Mouse (Mus musculus) liver (tissue): Measurements from ENCODE around the gene Adh6a.
"Not testable (repeated sequence)": the region's sequence is repeated elsewhere in the genome, so short reads cannot be mapped to it uniquely, and the experiment has no call there.

ENCODE experiments used
- DNase-seq: peaks from one replicate; pipeline ENCODE4 v3.0.0-alpha.2; 2020; ENCODE audit warnings: mixed read lengths

Adh6a gene

GRCm38 (mm10) chr3:138325466-138325865 lies 12.4 kb downstream of the Adh6a start:
- DNase-seq, result no peak

DNA sequence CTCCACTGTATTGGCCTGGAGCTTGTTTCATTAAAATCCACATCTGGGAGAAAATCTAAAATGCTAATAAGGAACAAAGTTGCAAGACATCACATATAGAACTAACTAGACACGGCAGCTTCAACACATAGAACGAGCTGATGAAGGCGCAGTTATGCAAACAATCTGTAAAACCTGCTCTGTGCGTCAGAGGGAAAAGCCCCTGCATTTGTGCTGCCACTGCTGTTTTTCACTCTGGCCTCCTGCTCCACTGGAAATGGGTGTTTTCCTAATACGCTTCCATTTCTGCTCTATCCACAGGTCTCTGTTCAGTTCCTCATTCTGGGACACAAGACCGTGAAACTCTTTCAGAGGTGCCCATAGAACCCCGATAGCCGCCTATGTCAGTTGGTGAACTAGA lies 20.8 kb downstream of the Adh6a start:
- DNase-seq, result no peak

DNA sequence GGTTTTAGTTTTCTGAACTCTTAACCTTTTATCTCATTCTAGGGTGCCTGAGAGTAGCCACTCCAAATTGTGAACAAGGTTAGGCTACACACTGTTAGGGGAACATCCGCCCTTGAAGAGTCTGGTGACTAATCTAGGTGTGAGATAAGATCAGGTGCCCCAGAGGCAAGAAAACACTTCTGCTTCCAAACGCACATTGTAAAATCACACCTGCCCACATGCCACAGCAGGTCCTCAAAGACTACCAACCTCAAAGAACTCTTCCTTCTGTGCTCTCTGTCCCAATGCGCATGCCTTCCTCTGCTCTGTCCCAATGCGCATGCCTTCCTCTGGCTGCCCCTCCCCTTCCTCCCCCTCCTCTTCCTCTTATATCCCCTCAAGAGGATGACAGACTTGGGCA lies 21.2 kb downstream of the Adh6a start:
- DNase-seq, result no peak

DNA sequence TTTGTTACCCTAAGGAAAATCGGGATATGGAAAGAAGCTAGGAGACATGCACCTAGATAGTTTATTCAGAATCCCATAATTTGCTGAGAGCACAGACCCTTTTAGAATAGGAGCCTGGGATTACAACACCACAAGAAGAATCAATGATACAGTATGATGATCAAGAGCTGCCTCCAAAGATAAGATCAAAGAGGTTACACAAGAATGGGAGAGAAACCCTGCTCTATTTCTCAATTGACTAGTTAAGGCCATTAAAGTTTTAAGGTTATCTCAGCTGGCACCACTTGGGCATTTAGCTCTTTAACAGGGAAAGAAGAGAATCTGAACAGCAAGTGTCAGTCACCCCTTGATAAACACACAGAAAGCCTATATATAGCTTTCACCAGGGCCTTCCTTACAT lies 22.5 kb downstream of the Adh6a start:
- no peak for DNase-seq

DNA sequence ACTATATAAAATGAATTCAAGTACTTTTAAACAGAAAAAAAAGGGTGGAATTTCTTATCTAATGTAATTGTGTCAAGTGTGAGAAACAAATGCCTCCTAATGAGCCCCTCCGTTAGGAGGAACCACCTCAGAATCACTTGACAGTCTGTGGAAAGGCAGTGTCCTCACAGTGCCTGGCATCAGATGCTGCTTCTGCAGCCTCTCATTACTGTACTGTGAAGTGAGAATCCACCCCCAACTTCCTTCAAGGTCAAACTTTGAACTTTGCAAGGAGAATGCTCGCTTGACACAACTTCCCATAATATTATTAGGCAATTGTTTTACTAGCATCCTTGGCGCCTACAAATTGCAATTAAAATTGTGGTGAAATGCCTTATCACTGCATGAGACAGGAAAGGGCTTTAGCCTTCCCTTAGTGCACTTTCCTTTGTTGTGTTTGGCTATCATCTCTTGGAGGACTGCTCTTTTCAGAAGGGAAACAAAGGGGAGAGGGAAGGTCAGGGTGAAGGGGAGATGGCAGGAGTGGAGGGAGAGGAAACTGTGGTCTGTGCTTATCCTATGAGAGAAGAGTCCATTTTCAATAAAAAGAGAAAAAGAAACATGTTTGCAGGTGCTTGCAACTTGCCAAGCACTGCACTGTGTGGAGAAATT lies 23.1 kb downstream of the Adh6a start:
- no peak for DNase-seq

DNA sequence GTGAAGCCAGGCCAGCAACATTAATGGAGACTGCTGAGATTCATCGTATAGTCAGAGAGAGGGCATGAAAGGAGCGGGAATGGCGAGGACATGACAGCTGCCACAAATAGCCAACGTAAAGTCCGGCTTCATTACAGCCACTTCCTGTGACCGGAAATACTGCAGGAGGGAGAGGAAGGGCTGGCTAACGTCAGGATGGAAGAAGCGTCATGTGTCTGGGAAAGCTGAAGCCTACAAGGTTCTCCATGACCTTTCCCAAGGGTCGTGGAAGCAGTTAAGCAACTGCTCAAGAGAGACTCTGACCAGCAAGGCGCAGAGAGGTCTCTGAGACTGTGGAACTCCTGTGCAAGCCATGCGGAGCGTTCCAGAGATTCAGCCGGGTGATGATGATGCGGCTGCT lies 28.4 kb downstream of the Adh6a start, which contains the start of gene Adh6b:
TSS of gene Adh6b (plus strand) at position 305 of the 400 bp plus-strand sequence.
- DNase-seq, result no peak

DNA sequence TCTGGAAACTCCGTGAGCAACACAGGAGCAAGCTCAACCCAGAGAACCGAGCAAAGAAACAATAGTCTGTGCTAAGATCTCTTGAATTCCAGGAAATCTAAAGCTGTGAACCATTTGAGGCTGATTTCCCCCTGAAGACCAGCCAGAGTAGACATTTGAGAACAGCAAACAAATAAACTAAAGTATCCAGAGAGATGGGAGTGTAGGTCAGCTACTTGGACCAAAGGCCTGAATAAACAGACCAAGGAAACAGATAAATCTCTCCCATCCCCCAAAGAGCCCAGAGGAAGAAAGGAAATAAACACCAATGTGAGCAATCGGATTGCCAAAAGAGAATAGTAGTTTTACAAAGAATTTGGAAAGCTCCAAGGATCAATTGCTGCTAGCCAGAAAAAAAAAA lies 34.0 kb downstream of the Adh6a start:
- no peak for DNase-seq

GRCm38 (mm10) chr3:138352012-138352809 lies 39.1 kb downstream of the Adh6a start:
- DNase-seq, result no peak

- no peak for DNase-seq
These were observed 45.8 kb downstream of the Adh6a start for GRCm38 (mm10) chr3:138358856-138359255.

DNA sequence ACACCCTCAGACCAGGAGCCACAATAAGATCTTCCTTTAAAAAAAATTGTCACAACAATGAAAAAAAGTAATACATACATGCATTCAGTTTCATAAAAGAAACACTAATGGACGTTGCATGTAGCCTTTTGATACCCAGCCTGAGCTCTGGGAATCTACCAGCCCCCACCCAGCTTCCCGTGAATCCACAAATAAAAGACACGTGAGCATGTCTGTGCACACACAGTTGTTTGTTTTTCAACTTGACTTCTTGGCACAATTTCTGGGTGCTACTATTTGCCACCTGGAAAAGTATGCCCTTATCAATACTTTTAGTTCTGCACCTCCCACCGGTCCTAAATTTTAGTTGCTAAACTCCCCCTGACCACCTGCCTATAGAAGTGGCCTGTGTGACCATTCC lies 47.6 kb downstream of the Adh6a start:
- DNase-seq, result no peak

GRCm38 (mm10) chr3:138362920-138363319 lies 49.8 kb downstream of the Adh6a start:
- no peak for DNase-seq

- DNase-seq, result no peak
These were observed 53.1 kb downstream of the Adh6a start for GRCm38 (mm10) chr3:138366181-138366580.

DNA sequence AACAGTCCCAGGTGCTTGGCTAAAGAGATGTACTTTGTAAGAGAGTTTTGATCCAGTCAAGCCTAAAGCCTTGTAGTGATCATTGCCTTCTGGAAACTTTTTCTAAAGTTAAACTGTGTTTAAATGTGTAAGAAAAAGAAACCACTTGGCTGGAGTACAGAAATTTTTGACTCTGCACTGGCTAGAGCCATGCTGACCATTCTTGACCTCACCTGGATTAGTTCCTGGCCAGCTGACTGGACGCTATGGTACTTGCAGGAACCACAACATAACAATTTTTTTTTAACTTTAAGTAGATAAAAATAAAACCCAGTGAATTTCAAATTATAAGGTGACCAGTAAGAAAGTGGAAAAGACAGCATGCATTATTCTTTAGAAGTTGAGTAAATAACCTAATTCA lies 56.5 kb downstream of the Adh6a start:
- DNase-seq, result no peak

- not testable (repeated sequence) for DNase-seq
These were observed 57.2 kb downstream of the Adh6a start for GRCm38 (mm10) chr3:138370289-138370688.

DNA sequence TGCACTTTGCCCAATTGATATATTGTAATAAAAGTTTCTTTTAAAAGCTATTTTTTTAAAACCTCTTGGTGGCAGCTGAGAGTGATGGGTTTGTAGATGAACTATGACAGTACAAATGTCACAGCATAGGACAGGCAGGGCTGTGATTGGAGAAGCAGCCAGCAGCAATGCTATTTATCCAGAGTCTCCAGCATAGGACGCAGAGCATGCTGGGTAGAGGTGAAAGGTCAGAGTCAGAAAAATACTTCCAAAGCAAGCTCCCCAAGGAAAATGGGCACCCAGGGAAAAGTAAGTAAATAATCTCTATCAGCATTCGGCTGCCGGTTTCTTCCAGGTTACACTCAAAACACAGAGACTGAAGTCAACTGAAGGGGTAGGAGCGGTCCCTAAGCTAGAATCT lies 60.8 kb downstream of the Adh6a start:
- no peak for DNase-seq

DNA sequence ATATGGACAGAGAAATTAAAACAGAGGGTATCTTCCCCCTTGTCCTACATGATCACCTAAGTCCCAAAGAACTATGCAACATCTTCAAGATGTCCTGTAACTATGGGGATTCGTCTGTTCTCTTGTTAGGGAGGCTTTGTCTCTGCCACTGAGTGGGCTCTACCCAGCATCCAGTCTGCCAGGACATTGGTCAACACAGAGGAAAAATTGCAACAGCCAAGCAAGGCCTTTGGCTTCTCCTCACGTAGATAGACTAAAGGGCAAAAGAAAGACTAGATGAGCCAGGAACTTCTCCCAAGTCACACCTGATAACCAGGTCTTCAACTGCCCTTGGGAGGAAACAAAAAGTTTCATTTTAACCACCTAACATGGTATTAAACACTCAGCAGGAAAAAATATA lies 62.1 kb downstream of the Adh6a start:
- no peak for DNase-seq
